Mouse (Mus musculus) gastrocnemius, postnatal 14 days (tissue): Measurements from ENCODE around the gene Palmd. TPM values are rescaled to one million over a fixed set of nuclear protein-coding genes. Genes with fewer than 3 reads are reported as not detected.

Experiments
- DNase-seq: peaks from one replicate; pipeline ENCODE4 v3.0.0; 2021; ENCODE audit warnings: mixed read lengths
- intact Hi-C: fragments of 180-260 bp; cut with DNase I; formaldehyde crosslinking; loops from one replicate; pipeline ENCODE4 v1.15.1; 2025; ENCODE audit warnings: low total_unique reads
- total RNA-seq, 2 experiments: library from RNA; stranded (reverse); gene quantifications; 2 replicates each; pipeline ENCODE4 v1.2.3; 2021

Gene Palmd
- total RNA-seq, 2 experiments from 2014 or later, result 25.5 to 27.2 TPM

DNA sequence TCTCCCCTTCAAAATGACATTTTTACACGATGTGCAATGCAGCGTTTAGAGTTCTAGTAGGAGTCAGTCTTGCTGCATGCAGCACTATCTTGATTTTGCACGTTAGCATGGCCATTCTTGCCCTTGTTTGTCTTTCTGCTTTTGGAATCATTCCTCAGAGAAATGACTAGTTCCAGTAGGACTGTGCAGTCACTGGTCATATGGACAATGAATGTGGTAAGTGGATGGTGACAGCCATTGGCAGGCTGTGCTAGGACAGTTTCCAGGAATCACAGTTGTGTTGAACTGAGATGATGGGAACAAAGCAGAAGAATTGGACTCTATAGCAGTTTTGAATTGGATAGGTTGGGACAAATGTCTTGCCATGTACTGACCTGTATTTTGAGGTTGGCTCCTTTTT, 53.9 kb downstream of the Palmd start:
- intact Hi-C loops, result loop anchor here (10.0 kb wide), 1 partner anchor 150 kb away; no protein-coding TSS in a partner anchor
- DNase-seq, result no peak

DNA sequence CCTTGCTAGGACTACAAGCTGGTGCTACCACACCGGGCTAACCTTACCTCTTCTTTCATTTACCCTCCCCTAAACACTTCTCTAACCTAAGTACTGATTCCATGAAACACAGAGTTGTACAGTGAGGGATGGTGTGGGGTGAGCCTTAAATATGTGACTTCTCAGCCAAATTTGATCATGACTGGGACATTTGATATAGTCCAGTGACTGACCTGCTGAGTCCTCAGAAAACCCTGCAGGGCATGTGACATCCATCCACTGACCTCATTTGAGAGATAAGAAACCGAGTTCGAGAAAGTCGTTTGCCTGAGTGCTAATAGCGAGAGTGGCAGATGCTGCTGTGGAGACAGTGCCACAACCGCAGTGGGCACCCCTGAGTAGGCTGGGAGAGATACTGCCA, 54.4 kb downstream of the Palmd start:
- DNase-seq, result no peak
- intact Hi-C loops, result loop anchor here (10.0 kb wide), 1 partner anchor 150 kb away; no protein-coding TSS in a partner anchor

DNA sequence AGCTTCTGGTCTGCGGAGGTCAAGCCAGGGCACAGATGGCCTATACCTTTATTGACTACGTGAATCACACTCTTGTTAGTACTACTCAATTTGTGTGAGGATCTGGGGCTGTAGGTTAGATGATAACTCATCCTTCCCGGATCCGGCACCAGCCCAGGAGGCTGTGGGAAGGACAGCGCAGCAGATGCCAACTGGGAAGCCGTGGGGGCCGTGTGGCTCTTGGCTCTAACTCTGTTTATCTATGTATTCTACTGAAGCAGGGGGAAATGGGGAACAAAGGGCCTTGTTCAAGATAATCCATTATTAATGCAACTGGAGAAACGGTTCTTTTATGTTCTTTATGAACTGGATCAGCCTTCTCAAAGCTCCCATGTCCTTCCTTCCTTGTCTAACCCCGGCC, 62.2 kb downstream of the Palmd start:
- no peak for DNase-seq
- intact Hi-C loops, result no loop called here

DNA sequence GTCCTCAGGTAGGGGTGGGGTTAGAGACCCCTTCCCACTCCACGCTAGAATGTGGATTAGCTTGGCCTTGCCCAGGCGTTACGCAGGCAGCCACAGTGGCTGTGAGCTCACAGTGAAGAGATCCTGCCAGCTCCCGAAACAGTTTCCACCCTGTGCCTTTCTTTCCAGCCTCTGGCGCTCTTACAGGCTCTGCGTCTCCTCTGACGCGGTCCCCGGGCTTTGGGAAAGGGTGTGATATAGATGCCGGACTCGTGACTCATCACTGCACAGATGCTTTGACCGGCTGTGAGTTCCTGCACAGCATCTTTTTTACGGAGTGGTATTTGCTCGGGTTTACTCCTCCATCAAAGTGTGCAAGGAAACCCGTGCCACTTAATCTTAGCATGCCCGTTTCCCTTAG, 62.9 kb downstream of the Palmd start:
- intact Hi-C loops, result no loop called here
- peak; percentile 47 for DNase-seq

DNA sequence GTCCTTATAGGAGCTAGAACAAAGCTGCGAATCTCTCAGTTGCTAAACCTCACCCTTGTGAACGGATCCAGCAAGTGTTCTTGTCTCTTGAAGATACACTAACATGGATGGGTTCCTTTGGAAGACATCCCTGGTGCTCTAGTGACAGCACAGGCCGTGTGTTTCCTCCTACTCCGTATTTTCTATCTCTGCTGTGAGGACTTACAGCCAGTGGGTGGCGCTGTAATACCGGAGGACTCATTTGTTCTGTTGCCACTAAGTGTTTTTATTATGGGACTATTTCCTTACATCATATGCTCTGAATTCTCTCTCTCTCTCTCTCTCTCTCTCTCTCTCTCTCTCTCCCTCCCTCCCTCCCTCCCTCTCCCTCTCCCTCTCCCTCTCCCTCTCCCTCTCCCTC, 64.6 kb downstream of the Palmd start:
- intact Hi-C loops, result loop anchor here (5.0 kb wide), 1 partner anchor 538 kb away; no protein-coding TSS in a partner anchor
- DNase-seq, result peak; percentile 52

DNA sequence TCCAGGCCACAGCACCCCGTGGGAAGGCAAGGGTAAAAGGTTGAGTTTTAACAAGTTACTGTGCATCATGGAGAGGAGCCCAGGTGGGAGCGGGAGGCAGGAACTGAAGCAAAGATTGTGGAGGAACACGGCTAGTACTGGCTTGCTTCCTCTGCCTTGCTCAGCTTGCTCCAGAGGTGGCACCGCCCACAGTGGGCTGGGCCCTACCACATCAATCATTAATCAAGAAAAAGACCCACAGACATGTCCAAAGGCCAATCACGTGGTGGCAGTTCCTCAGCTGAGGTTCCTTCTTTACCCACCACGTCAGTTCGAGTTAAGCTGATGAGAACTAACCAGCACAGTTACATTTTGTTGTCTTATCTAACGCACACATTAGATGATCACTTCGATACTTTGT, 75.9 kb downstream of the Palmd start:
- DNase-seq, result no peak
- intact Hi-C loops, result no loop called here

DNA sequence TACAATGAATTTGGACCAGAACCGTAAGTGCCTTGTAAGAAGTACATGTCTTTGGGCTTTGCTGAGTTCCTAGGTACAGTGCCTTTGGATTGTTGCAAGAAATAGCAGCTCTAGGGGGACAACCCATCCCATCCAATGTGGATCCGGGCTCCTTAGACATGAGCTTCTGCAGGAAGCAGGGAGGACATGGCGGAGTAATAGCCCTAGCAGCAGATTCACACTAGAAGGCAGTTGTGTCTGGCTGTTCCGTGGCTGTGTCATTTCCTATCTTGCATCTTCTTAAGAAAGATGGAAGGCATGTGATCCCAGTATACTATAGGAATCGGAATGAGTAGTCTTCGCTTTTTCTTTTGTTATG, 76.6 kb downstream of the Palmd start:
- DNase-seq, result no peak
- intact Hi-C loops, result no loop called here

DNA sequence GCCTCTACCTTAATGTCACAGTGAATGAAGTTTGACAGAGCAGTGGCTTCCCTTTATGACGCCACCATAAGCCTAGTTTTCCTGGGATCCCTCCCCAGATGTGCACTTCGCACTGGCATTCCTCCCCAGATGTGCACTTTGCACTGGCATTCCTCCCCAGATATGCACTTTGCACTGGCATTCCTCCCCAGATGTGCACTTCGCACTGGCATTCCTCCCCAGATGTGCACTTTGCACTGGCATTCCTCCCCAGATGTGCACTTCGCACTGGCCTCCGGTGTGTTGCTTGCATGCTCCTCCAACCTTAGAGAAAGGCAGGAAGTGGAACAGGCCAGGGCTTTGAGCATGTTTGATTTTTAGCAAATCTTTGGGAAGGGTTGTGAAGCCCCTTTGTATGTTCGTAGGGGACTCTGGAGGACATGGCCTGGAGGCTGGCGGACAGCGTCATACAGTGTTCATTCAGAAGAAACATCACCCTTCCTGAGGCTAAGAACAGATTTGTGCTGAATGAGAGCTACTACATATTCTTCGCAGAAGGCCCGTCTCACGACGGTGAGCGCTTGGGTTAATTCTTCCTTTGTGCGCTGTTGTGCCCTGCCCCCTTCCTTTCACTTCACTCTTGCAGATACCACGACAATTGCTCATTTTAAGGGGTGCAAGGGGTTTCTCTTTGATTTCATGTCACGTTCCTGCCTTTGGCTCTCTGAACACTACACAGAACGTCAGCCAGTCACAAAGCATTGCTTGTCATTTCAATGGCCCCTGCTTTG, 77.2 kb downstream of the Palmd start:
- no peak for DNase-seq
- intact Hi-C loops, result no loop called here

DNA sequence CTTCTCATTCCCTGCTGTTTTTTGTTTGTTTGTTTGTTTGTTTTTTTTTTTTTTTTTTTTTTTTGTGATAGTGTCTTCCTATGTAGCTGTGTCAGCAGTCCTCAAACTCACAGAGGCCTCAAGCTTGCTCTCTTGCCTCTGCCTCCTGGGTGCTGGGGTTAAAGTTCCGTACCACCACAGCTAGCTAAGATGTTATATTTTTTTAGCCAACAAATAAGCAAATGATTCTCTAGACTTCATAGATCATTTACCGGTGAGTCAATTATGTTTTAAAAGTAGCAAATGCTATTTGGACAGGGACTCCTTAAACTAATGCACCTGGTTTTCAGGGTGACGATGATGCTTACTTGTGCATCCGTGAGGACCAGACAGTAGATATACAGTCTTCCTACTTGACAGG, 78.2 kb downstream of the Palmd start:
- intact Hi-C loops, result no loop called here
- no peak for DNase-seq

DNA sequence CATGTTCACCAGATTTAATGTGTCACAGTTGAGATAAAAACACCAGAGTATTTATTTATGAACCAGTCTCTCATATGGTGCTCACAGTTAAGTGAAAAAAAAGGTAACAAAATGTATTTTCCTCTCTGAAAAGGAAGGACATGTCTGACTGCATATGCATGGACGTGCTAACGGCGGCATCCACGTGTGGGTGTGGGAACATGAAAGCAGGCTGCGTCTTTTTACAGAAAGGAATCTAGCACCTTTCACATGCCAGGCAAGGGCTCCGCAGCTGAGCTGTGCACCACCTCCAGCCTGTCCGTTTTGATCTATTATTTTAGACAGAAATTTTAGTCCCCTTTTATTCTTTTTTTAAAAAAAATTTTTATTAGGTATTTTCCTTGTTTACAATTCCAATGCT, 79.4 kb downstream of the Palmd start:
- intact Hi-C loops, result no loop called here

DNA sequence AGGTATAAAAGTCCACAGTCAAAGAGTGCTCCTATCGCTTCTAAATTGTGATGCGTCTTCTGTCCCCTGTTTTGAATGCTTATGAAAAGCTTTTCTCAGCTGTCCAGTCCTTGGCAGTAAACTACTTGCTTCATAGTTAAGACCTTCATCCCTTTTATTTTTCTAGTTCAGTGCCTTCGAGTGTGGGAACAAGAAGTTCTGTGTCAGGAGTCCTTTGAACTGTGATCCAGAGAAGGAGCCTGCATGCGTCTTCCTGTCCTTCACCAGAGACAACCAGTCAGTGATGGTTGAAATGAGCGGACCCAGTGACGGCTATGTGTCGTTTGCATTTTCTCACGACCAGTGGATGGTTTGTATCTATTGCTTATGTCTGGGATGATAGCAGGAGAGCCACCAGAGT, 83.8 kb downstream of the Palmd start:
- no peak for DNase-seq
- intact Hi-C loops, result no loop called here

More for the DNA sequence above, 79.4 kb downstream of the Palmd start:
- no peak for DNase-seq

DNA sequence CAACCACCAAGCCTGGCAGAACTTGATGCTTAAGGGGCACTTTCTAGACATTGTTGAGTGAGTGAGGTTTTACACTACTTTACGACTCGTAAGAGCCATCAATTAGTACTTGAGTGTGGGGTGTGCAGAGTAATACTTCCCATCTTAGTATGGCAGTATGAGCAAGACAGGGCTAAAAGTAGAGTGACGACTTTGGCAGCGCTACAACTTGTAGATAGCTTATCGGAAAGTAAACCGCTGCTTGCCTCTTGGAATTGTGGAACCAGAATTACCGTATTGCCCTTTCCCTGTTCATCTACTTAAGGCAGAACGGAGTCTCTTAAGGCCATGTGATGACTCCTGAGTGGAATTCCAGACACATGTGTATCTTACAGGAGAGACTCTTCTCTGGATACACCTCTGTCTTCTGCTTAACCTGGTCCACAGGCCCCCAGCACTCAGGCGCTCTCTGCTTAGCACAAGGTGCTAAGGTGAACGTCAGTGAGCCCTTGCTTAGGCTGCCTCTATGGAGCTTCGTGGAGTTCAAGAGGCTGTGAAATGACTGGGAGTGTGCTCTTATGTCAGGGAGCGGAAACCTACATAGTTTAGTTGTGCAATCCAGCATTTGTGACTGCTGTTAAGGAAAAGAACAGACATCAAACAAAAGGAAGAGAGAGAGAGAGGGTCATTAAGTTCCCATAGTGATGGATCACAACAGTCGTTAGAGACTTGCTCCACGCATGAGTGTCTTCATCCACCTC, 86.4 kb downstream of the Palmd start:
- no peak for DNase-seq
- intact Hi-C loops, result no loop called here

DNA sequence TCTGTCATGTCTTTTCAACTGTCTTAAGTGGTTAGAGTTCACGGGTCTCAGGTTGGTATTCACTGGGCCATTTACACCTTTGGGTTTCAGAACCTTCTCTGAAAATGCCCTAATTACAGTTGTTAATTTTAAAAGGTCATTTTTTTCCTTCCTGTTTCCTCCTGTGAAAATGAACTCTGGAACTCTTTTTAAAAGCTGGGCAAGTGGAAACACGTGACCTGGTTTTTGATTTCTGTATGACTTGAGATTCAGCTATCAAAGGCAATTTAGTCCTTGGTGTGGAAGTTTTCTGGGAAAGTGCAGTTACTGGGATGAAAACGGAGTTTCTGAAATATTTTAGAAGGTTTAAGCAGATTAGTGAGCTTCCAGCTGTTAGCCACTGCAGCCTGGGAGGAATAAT, 98.4 kb downstream of the Palmd start:
- intact Hi-C loops, result no loop called here
- no peak for DNase-seq

Other genes starting within 250 kb of the Palmd start
- 100 to 1,000 TPM; 546 to 661 TPM for gene Agl, start 160.8 kb downstream of the Palmd start, total RNA-seq
- 1 to 10 TPM; 2.1 to 2.3 TPM for gene Frrs1, start 109.5 kb downstream of the Palmd start, total RNA-seq
- under 1 TPM in 1 of 2 experiments, not detected in 1; 0.18 TPM for gene 4930455H04Rik, start 720 bp downstream of the Palmd start, total RNA-seq